Comparison of ENCODE assay signal across 30 mouse cellular contexts in genomic region chr7:68296487-68296886, GRCm38 (mm10). TPM values are rescaled to one million over a fixed set of nuclear protein-coding genes. Genes with fewer than 3 reads are reported as not detected.
"Had no signal": no experiment of that assay in that cellular context is flagged by ENCODE, and none has a peak within 500 bp of the region (broad histone marks: within the 10 kb centered on the region; RNA-seq: fewer than 3 reads in every experiment).

No protein-coding gene starts in this region.

- H3K4me1 ChIP-seq: hindbrain, embryonic 10.5 days; hindbrain, embryonic 12.5 days had no signal

- H3K9ac ChIP-seq: heart, embryonic 13.5 days; heart, embryonic 15.5 days; hindbrain, embryonic 12.5 days; hindbrain, embryonic 14.5 days; kidney, embryonic 15.5 days; limb, embryonic 13.5 days; limb, embryonic 15.5 days had no signal

- ATAC-seq: hindbrain, embryonic 16.5 days; intestine, embryonic 16.5 days had no signal

- DNase-seq: gastrocnemius, postnatal 14 days; gastrocnemius, postnatal 36 days; heart, adult 11 months; heart, adult 2 months; heart, postnatal 14 days; heart, postnatal 36 days; kidney, adult 11 months; kidney, adult 2 months; kidney, adult 9 months; kidney, postnatal 14 days; kidney, postnatal 36 days; layer of hippocampus, adult 9-11 months; layer of hippocampus, postnatal 36 days; left cerebral cortex, postnatal 4 days had no signal

- H3K36me3 ChIP-seq: heart, embryonic 13.5 days; heart, embryonic 15.5 days; hindbrain, embryonic 10.5 days; hindbrain, embryonic 12.5 days; kidney, embryonic 15.5 days; limb, embryonic 13.5 days; limb, embryonic 15.5 days had no signal

- H3K4me3 ChIP-seq: heart, adult 2 months; heart, embryonic 13.5 days; heart, embryonic 15.5 days; hindbrain, embryonic 10.5 days; hindbrain, embryonic 12.5 days; kidney, embryonic 15.5 days; limb, embryonic 13.5 days; limb, embryonic 15.5 days had no signal

- H3K9me3 ChIP-seq: heart, embryonic 13.5 days; heart, embryonic 15.5 days; hindbrain, embryonic 10.5 days; hindbrain, embryonic 12.5 days; kidney, embryonic 15.5 days; limb, embryonic 13.5 days; limb, embryonic 15.5 days had no signal

- H3K27me3 ChIP-seq: heart, embryonic 13.5 days; heart, embryonic 15.5 days; hindbrain, embryonic 12.5 days; kidney, embryonic 15.5 days; limb, embryonic 13.5 days; limb, embryonic 15.5 days had no signal

- H3K27ac ChIP-seq: heart, adult 2 months; heart, embryonic 13.5 days; heart, embryonic 15.5 days; hindbrain, embryonic 10.5 days; hindbrain, embryonic 12.5 days; hindbrain, embryonic 14.5 days; kidney, embryonic 15.5 days; kidney, postnatal 0 days; limb, embryonic 13.5 days; limb, embryonic 15.5 days had no signal

- H3K4me2 ChIP-seq: heart, embryonic 11.5 days; heart, embryonic 13.5 days; heart, embryonic 15.5 days; hindbrain, embryonic 12.5 days; hindbrain, embryonic 14.5 days; kidney, embryonic 15.5 days; limb, embryonic 13.5 days; limb, embryonic 15.5 days had no signal

RNA-seq across cellular contexts. Expression of gene Fam169b, which starts 22.8 kb away (rescaled TPM):
- polyA plus RNA-seq: hindbrain, embryonic 16.5 days had no signal

RNA-seq across cellular contexts. Expression of gene Pgpep1l, which starts 32.5 kb away (rescaled TPM):
- total RNA-seq: heart, adult 2 months; left cerebral cortex, postnatal 4 days had no signal
- polyA plus RNA-seq: gonadal fat pad, adult 2 months; heart, embryonic 11.5 days; heart, embryonic 13.5 days; hindbrain, embryonic 10.5 days; hindbrain, embryonic 12.5 days; hindbrain, embryonic 16.5 days; intestine, embryonic 14.5 days; intestine, embryonic 16.5 days; large intestine, adult 2 months; limb, embryonic 11.5 days; limb, embryonic 13.5 days had no signal
